Comparison of ENCODE assay signal across 17 mouse cellular contexts in genomic region chr1:24186964-24187363, GRCm38 (mm10). TPM values are rescaled to one million over a fixed set of nuclear protein-coding genes. Genes with fewer than 3 reads are reported as not detected.
A peak's percentile ranks its signal among the peaks of the same experiment; 100 is the strongest.
DNase-seq lines count a peak whose midpoint lies in the region; ATAC-seq and TF ChIP-seq lines count a peak whose summit lies in the region.
"Had no signal": no experiment of that assay in that cellular context is flagged by ENCODE, and none has a peak within 500 bp of the region (broad histone marks: within the 10 kb centered on the region; RNA-seq: fewer than 3 reads in every experiment).

No protein-coding gene starts in this region.

- no peaks in the 10 kb centered on the region for H3K9me3 ChIP-seq in lung, embryonic 14.5 days (ENCODE audit: low read depth, low read length)
- no peaks in the 10 kb centered on the region for H3K9me3 ChIP-seq in forebrain, embryonic 11.5 days (ENCODE audit: control insufficient read depth, low read length)
- H3K9me3 ChIP-seq: embryonic facial prominence, embryonic 15.5 days; forebrain, embryonic 13.5 days; limb, embryonic 15.5 days had no signal

- no peaks in the 10 kb centered on the region for H3K36me3 ChIP-seq in lung, embryonic 14.5 days (ENCODE audit: insufficient read depth)
- no peaks in the 10 kb centered on the region for H3K36me3 ChIP-seq in forebrain, embryonic 11.5 days (ENCODE audit: control insufficient read depth, insufficient read depth, low read length)
- H3K36me3 ChIP-seq: embryonic facial prominence, embryonic 15.5 days; limb, embryonic 15.5 days had no signal

- DNase-seq in cerebellum, postnatal 14 days, result peak; percentile 42 to 56
- no peak for DNase-seq in cerebellum, adult 9-11 months
- peak; percentile 15 for DNase-seq in 3T3-L1 (ENCODE audit: low read depth, low spot score)
- peak; percentile 15 for DNase-seq in adrenal gland, postnatal 10 days
- peak; percentile 41 for DNase-seq in lung, embryonic 14.5 days
- no peak for DNase-seq in thymus, postnatal 14 days
- no peak for DNase-seq in forebrain, embryonic 11.5 days (ENCODE audit: low spot score)
- DNase-seq: embryo, embryonic 11 days; gastrocnemius, postnatal 25 days; thymus, postnatal 36 days had no signal

- ATAC-seq in lung, embryonic 14.5 days (ENCODE audit: insufficient read depth), result no peak
- ATAC-seq in megakaryocyte, adult 5-6 weeks (ENCODE audit: poor library complexity, severe bottlenecking), result no peak
- no peak for ATAC-seq in forebrain, embryonic 11.5 days (replicated peaks; ENCODE audit: low FRiP score)
- ATAC-seq: forebrain, embryonic 13.5 days; intestine, postnatal 0 days had no signal

- H3K4me1 ChIP-seq in lung, embryonic 14.5 days (ENCODE audit: insufficient read depth), result no peaks in the 10 kb centered on the region
- H3K4me1 ChIP-seq in forebrain, embryonic 11.5 days (replicated peaks; ENCODE audit: control insufficient read depth, insufficient read depth, low read length), result no peaks in the 10 kb centered on the region
- H3K4me1 ChIP-seq: embryonic facial prominence, embryonic 15.5 days; forebrain, embryonic 13.5 days; limb, embryonic 15.5 days had no signal

- H3K27me3 ChIP-seq in lung, embryonic 14.5 days (ENCODE audit: insufficient read depth, low read length), result no peaks in the 10 kb centered on the region
- H3K27me3 ChIP-seq in forebrain, embryonic 11.5 days (ENCODE audit: control insufficient read depth, insufficient read depth, low read length), result no peaks in the 10 kb centered on the region
- H3K27me3 ChIP-seq: embryonic facial prominence, embryonic 15.5 days; forebrain, embryonic 13.5 days; limb, embryonic 15.5 days had no signal

- no peak overlapping the region for H3K27ac ChIP-seq in lung, embryonic 14.5 days (ENCODE audit: low read depth)
- no peak overlapping the region for H3K27ac ChIP-seq in forebrain, embryonic 11.5 days (ENCODE audit: low read depth, low read length)
- H3K27ac ChIP-seq: embryonic facial prominence, embryonic 15.5 days; forebrain, embryonic 13.5 days; hindbrain, embryonic 14.5 days; kidney, postnatal 0 days; limb, embryonic 15.5 days had no signal

- H3K4me2 ChIP-seq in lung, embryonic 14.5 days, result no peak overlapping the region
- no peak overlapping the region for H3K4me2 ChIP-seq in forebrain, embryonic 11.5 days (ENCODE audit: low read depth, low read length, severe bottlenecking)
- H3K4me2 ChIP-seq: embryonic facial prominence, embryonic 15.5 days; forebrain, embryonic 13.5 days; hindbrain, embryonic 14.5 days had no signal

- whole genome bisulfite sequencing in lung, embryonic 14.5 days, result 54% methylated on average over 11 of the region's 11 CpGs
- 87% methylated on average over 11 of the region's 11 CpGs for WGBS in forebrain, embryonic 11.5 days

- H3K9ac ChIP-seq in lung, embryonic 14.5 days, result no peak overlapping the region
- H3K9ac ChIP-seq in forebrain, embryonic 11.5 days (ENCODE audit: low read length), result no peak overlapping the region
- H3K9ac ChIP-seq: embryonic facial prominence, embryonic 15.5 days; forebrain, embryonic 13.5 days; hindbrain, embryonic 14.5 days; limb, embryonic 15.5 days had no signal

- TF ChIP-seq CTCF in lung, embryonic 14.5 days (IDR thresholded peaks at IDR 0.05; ENCODE audit: low read depth), result no peak

- no peak overlapping the region for H3K4me3 ChIP-seq in lung, embryonic 14.5 days (ENCODE audit: low read depth, low read length)
- H3K4me3 ChIP-seq in forebrain, embryonic 11.5 days (ENCODE audit: low read depth, low read length), result no peak overlapping the region
- H3K4me3 ChIP-seq: embryonic facial prominence, embryonic 15.5 days; forebrain, embryonic 13.5 days; limb, embryonic 15.5 days had no signal

RNA-seq across cellular contexts. Expression of gene Col9a1, which starts 9.6 kb away (rescaled TPM):
- 1 to 10 TPM in 1 of 2 experiments, not detected in 1; 1.2 TPM for total RNA-seq in adrenal gland, postnatal 10 days (2021)
- 5.7 and 7.7 TPM in 2 replicates for polyA plus RNA-seq in lung, embryonic 14.5 days (2014; fragmentation: Nextera tagmentation; extraction: Ambion mirVana)
- total RNA-seq in megakaryocyte, adult 5-6 weeks (2015), result not detected in 2 replicates
- total RNA-seq in megakaryocyte, adult 5-6 weeks (2017), result not detected in 2 replicates
- polyA plus RNA-seq in forebrain, embryonic 11.5 days (2014; fragmentation: Nextera tagmentation; extraction: Ambion mirVana), result 10.4 and 12.7 TPM in 2 replicates

Comparison
In these comparisons a context has a peak if more than half of its experiments do, and no peak if none do; other contexts are left out.
1. DNase-seq: peak in cerebellum, postnatal 14 days (2 of 2), 3T3-L1 (single experiment), adrenal gland, postnatal 10 days (single experiment) and lung, embryonic 14.5 days (single experiment); none in cerebellum, adult 9-11 months (single experiment), thymus, postnatal 14 days (single experiment) and forebrain, embryonic 11.5 days (single experiment).